9 mouse cellular contexts compared by ENCODE assay signal in the genomic region with DNA sequence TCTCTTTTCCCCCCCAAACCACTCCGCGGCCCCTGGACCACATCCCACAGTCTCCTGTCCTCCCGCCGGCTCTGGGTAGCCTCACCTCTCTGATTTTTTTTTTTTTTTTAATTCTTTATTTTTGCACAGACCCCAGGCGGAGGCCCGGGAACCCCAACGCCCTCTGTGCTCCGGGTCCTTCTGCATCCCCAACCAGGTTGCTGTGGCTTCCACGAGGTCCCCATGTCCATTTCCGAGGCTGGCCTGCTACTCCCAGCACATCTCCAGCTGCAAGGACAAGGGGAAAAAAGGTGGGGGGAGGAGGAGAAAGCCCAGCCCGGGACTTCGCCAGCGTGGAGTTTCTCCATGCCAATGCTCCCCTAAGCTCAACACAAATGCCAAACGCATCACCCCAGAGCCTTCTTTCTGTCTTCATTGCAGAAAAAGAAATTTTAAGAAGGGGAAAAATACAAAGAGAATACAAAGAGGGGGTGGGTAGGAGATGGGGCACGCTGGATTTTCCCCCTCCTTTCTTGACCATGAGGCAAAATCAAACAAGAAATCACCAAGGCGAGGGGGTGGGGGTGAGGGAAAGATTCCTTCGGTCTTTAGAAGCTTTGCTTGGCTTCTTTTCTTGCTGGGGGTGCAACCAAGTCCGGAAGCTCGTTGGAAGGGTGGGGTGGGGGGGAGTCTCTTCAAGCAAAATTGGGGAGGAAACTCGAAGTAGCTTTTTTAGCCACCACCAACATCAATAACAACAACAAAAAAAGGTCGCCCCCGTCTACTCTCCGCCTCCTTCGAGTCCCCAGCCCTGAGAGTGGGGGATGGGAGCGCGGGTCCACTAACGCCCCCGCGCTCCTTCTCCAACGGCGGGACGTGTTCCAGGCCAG. TPM values are rescaled to one million over a fixed set of nuclear protein-coding genes. Genes with fewer than 3 reads are reported as not detected.
DNase-seq lines count a peak whose midpoint lies in the region; TF ChIP-seq lines count a peak whose summit lies in the region.
"Had no signal": no experiment of that assay in that cellular context is flagged by ENCODE, and none has a peak within 500 bp of the region (broad histone marks: within the 10 kb centered on the region; RNA-seq: fewer than 3 reads in every experiment).

No protein-coding gene starts in this region.

- peak overlapping the region; percentile 98 for H3K4me3 ChIP-seq in heart, embryonic 10.5 days
- H3K4me3 ChIP-seq in liver, adult 2 months (ENCODE audit: insufficient read depth, low read depth, low read length) = peak overlapping the region; percentile 54

- WGBS in heart, embryonic 10.5 days = 1% methylated on average over 32 of the region's 32 CpGs
- 3% methylated on average over 32 of the region's 32 CpGs for WGBS in liver, adult 2 months

- peak overlapping the region; percentile 98 for H3K27ac ChIP-seq in heart, embryonic 10.5 days
- H3K27ac ChIP-seq in liver, adult 2 months (replicated peaks; ENCODE audit: insufficient read depth, low read depth, low read length) = no peak overlapping the region

- peaks cover 18% of the 10 kb centered on the region for H3K4me1 ChIP-seq in heart, embryonic 10.5 days
- H3K4me1 ChIP-seq in liver, adult 2 months (ENCODE audit: control insufficient read depth, insufficient read depth, low read length) = peaks cover 8% of the 10 kb centered on the region; the same call in 1 of the 2 replicates

- no peak for TF ChIP-seq POLR2A in liver, adult 2 months (IDR thresholded peaks at IDR 0.05; ENCODE audit: extremely low read depth, insufficient read depth, low read length)

- DNase-seq in layer of hippocampus, adult 11-12 months (ENCODE audit: low spot score) = peak; percentile 32
- DNase-seq in layer of hippocampus, adult 9-10 months (ENCODE audit: low spot score) = no peak
- DNase-seq in embryo, embryonic 9.5 days (ENCODE audit: extremely low spot score) = peak; percentile 86
- peak; percentile 84 for DNase-seq in heart, embryonic 10.5 days (ENCODE audit: low spot score)
- peak; percentile 44 for DNase-seq in kidney, adult 9 months
- DNase-seq in liver, adult 2 months (ENCODE audit: extremely low read depth, low read depth, low spot score) = no peak
- DNase-seq in neural tube, embryonic 10.5 days (ENCODE audit: extremely low spot score, low spot score) = peak; percentile 72
- DNase-seq in thymus, postnatal 10 days (ENCODE audit: low spot score in 2 of 2) = peak; percentile 66 to 78

- peak overlapping the region; percentile 26; the same call in 1 of the 2 replicates for H3K9ac ChIP-seq in liver, adult 2 months (ENCODE audit: low read depth, low read length)

- no peaks in the 10 kb centered on the region for H3K79me2 ChIP-seq in liver, adult 2 months (ENCODE audit: control insufficient read depth, insufficient read depth, low read length)

- no peaks in the 10 kb centered on the region for H3K9me3 ChIP-seq in heart, embryonic 10.5 days

- peaks cover 4% of the 10 kb centered on the region; the same call in 1 of the 2 replicates for H3K36me3 ChIP-seq in heart, embryonic 10.5 days
- no peaks in the 10 kb centered on the region for H3K36me3 ChIP-seq in liver, adult 2 months (ENCODE audit: control insufficient read depth, insufficient read depth, low read length)
- H3K36me3 ChIP-seq: G1E had no signal

- TF ChIP-seq CTCF in liver, adult 2 months (IDR thresholded peaks at IDR 0.05; ENCODE audit: low read depth, low read length) = no peak

- no peaks in the 10 kb centered on the region for H3K27me3 ChIP-seq in heart, embryonic 10.5 days (ENCODE audit: insufficient read depth, poor library complexity, severe bottlenecking)
- H3K27me3 ChIP-seq in liver, adult 2 months (ENCODE audit: control insufficient read depth, insufficient read depth, low read length) = peaks cover 18% of the 10 kb centered on the region

RNA-seq across cellular contexts. Expression of gene Sox4, which starts 2.7 kb away (rescaled TPM):
- 30.8 and 51.9 TPM in 2 replicates for polyA plus RNA-seq in heart, embryonic 10.5 days (2016; fragmentation: Nextera tagmentation; extraction: Ambion mirVana)
- 0.46 and 1.0 TPM in 2 replicates for total RNA-seq in liver, adult 2 months (2014; rRNA removed)
- polyA plus RNA-seq in liver, adult 2 months (2012; rRNA removed) = 0.60 and 0.86 TPM in 2 replicates

Comparison
In these comparisons a context has a peak if more than half of its experiments do, and no peak if none do; other contexts are left out.
1. DNase-seq: peak in layer of hippocampus, adult 11-12 months (single experiment), embryo, embryonic 9.5 days (single experiment), heart, embryonic 10.5 days (single experiment), kidney, adult 9 months (single experiment), neural tube, embryonic 10.5 days (single experiment) and thymus, postnatal 10 days (2 of 2); none in layer of hippocampus, adult 9-10 months (single experiment) and liver, adult 2 months (single experiment).
2. RNA of gene Sox4, which starts 2.7 kb away (polyA plus RNA-seq): 30.8 to 51.9 TPM in heart, embryonic 10.5 days; 0.60 to 0.86 TPM in liver, adult 2 months; every median in the first group is over 10 times any median in the second.